Mouse (Mus musculus) c-Kit-positive CD71-positive TER-119-positive erythroid progenitor cells, embryonic 14.5 days (primary cell): ENCODE data around the gene Cadps.

Experiments used
- DNase-seq: peaks from one replicate; pipeline ENCODE4 v3.0.0-alpha.2; 2013; ENCODE audit warnings: low spot score

Gene Cadps

GRCm38 (mm10) chr14:12504191-12504947 is 318.5 kb downstream of the Cadps start:
- no peak for DNase-seq

DNA sequence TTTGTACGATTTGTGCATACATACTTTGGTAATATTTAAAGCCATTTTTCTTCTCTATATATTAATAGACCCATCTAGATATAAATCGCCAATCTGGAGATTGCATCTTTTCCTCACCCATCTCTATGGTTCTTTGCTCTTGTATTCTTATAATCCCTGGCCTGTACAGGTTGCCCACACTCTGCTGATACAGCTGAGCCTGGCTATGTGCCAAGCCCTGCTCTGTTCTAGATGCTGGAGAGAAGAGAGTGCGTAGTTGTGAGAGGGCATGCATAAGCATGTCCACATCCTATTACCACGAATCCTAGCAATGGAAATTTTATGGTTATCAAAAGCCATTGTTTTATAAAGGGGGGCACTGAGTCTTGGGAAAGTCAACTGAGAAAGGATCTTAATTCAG is 360.7 kb downstream of the Cadps start:
- DNase-seq, result no peak

GRCm38 (mm10) chr14:12459700-12460099 is 363.2 kb downstream of the Cadps start:
- no peak for DNase-seq

DNA sequence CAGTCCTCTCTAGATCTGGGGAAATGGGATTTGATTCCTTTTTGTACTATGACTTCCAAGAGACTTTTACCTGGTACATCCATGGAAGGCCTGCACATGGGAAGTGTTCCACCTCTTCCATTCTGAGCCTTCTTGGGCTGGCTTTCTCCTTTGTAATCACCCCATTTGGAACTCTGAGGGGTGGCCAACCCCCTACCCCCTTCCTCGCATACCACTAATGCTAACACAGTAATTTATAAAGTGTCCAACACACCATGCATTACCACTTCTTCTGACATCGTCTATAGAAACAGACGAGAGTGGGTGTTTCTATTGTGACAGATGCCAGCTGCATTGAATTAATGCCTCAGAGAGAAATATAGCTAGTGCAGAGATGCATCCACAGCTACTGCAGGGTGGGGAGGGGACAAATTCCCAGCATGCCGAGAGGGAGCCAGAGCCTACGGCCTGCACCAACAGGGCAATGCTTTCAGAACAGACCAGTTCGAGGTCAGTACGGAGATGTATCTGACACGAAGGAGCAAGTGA is 367.8 kb downstream of the Cadps start:
- DNase-seq, result no peak

DNA sequence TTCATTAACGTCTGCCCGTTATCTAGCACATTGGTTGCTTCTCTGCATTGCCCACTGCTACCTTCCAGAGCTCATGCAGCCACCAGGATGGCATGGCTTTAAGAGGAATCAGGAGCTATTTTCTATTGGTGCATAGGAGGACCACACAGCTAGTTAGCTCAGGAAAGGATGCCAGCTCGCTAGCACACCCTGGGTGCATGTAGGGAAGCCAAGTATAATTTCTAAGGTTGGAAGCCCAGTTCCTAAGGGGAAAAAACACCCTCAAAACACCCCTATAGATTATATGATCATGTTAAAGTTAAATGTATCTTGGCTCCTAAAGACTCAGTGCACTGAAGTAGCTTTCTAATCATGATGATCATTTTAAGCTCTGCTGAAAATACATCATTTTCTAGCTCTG is 372.1 kb downstream of the Cadps start:
- no peak for DNase-seq

- no peak for DNase-seq
Observed at GRCm38 (mm10) chr14:12448883-12449282, 374.0 kb downstream of the Cadps start.

DNA sequence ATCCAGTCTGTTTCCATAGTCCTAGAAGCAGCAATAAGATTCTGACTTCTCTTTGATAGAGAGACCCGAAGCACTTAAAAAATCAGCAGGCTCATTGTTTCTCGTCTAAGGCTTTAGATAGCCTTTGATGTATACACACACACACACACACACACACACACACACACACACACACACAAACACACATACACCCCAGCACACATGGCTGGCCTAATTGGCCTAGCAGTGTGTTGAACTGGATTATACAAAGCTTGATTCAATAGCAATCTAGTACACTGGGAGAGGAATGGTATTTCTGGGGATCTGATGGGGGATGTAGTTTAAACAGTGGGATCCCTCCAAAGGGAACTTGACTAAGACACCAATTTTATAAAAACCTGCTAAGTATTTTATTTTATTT is 381.9 kb downstream of the Cadps start:
- no peak for DNase-seq

GRCm38 (mm10) chr14:12437976-12438375 is 384.9 kb downstream of the Cadps start:
- no peak for DNase-seq

GRCm38 (mm10) chr14:12437422-12437821 is 385.5 kb downstream of the Cadps start:
- no peak for DNase-seq

DNA sequence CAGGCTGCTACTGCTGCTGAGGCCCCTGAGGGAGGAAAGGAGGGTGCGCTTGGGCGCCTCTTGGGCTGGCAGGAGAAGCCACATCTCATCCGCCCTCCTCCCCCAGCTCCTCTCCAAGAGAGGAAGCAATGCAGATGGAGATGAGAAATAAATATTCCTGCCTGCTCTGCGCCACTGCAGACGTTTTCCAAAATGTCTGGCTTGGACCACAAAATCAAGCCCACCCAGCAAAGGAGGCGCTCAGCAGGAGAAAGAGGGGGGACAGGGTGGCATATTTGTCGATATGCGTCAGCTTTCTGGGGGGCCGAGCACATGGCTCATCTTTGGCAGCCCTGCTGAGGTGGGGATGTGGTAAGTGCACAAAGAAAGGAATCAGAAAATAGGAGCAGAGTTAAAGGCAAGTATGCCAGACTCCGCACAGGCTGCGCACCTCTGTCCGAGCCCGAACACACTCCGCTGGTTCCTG is 385.9 kb downstream of the Cadps start:
- DNase-seq, result no peak

DNA sequence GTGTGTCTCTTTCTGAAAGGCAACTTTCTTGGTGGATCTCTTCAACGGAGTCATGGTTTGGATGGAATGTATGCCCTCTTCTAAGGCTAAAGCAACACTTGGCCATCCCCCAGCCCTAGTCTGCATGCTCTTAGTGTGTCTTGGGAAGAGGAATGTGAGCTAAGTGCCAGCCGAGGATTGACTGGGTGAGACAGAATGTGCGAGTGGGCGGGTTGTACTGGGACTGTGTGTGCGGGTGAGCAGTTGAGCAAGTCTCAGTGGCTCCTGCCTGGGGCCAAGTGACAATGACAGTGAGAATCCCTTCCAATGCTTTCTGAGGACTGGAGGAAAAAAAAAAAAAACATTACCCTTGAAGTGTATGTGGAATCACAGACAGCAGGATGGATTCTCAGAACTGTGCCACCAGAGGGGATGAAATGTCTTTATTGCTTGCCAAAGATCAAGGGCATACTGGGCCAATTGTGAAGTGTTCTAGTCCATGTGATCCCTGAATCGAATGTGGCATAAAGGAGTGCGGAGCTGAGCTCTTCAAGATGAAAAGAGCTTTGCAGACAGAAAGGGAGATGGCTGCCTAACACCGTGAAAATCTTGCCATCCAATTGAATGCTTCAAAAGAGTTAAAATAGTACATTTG is 394.7 kb downstream of the Cadps start:
- no peak for DNase-seq

DNA sequence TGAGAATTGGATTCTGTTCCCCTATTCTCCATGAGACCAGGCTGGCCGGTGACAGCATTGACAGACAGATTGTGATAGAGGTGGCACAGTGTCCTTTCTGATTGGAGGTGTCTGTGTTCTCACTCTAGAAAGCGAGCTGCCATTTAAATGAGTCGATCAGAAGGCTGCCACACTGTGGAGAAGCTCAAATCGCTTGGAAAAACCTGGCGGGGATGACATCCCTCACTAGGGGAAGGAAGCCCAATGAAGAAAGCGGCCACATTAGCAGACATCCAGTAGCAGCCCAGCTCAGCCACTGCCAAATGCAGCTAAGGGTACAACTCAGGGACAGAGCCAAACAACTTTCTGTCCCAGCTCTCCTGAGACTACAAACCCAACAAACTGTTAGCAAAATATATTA is 397.6 kb downstream of the Cadps start:
- DNase-seq, result no peak

DNA sequence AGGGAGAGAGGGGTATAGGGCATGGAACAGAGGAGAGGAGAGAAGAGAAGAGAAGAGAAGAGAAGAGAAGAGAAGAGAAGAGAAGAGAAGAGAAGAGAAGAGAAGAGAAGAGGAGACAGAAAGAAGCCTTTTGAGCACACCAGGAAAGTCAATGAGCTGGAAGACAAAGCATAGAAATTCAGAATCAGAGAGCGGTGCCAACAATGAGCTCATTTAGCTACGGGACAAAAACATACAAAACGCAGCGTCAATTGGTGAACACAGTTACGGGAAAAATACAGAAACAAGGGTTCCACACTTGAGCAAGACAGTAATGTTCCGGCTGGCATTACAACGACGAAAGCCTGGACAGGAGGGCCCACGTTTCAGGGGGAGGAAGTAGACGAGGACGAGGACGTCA is 412.6 kb downstream of the Cadps start:
- no peak for DNase-seq

DNA sequence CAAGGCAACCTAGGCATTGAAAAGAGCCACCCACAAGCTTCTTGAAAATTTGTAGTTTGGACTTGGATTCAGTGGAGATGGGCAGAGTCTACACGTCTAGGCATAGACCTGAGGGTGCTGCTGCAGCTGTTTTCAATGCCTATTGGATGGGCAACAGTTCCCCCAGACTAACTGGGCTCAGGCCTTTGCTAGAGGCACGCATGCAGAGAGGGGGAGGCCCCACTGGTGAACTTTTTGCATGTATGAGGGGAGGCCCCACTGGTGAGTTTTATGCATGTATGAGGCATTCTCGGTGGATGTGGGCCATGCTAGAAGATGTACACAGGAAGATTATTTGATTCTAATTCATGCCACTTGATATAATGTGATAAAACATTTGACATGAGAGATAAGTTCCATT is 413.1 kb downstream of the Cadps start:
- no peak for DNase-seq

DNA sequence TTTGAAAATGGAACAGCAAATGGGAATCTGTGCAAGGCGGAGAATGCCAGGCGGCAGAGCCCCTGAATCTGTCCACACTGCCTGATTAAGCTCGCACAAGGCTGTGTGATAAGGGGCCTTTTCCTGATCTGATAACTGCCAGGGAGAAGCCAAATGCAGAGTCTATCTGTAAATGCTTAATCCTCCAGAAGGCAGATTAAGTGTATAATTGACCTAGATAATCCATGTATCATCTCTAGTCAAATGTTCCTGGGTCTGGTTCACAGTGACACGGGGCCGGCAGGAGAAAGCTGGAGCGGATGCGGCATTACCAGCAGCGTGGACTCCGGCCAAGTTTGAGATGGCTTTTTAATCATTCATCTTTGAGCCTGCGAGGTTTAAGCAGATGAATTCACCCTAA is 416.3 kb downstream of the Cadps start:
- DNase-seq, result no peak

DNA sequence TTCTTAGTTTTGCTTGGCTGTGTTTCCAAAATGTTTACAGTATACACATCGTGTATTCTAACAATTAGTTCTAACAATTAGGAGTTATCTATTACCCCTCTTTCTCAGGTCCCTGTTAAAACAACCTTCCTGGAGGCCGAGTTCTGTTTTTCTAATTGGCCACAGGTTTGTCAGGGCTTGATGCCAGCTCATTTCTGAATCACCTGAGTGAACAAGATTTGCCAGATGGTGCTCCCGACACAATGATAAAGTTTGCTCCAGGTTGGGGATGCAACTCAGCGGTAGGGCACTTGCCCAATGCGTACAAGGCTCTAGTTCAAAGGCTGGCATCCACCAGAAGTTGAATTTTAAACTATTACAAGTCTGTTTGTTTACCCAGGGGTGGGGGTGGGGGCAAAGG is 417.7 kb downstream of the Cadps start:
- no peak for DNase-seq

- no peak for DNase-seq
Observed at GRCm38 (mm10) chr14:12404724-12405123, 418.2 kb downstream of the Cadps start.

DNA sequence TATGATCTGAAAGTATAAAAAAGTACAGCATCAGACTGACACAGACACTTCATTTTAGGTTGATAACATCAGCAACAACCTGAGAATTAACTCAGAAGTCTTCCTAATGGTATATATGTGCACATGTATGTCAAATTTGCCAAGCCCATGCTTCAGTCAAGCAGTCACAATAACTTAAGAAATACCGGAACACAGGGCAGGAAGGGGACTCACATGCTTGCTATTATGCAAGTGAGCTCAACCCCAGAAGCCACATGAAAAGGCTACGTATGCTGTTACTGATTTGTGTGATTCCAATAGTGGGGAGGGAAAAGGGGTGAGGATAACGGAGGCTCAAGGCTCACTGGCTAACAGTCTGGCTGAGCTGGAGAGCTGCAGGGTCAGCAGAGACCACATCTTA is 418.8 kb downstream of the Cadps start:
- no peak for DNase-seq

GRCm38 (mm10) chr14:12400116-12400515 is 422.8 kb downstream of the Cadps start:
- no peak for DNase-seq

DNA sequence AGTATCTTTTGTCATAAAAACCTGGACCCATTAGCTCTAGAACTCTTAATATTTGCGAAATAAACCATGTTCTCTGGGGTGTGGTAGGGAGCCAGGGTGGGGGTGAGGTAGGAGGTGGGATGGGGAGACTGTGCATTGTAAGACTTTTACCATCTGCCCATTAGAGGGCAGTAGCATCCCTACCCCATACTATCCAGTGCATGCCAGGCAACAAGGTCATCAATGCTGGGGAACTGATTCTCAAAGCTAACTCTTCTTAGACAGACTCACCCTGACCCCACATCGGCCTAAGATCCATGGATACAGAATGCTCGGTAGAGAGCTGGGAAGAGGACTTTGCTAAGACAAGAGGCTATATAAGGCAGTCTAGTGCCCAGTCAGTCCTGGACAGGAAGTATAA is 425.3 kb downstream of the Cadps start:
- no peak for DNase-seq

GRCm38 (mm10) chr14:12394318-12394717 is 428.6 kb downstream of the Cadps start:
- no peak for DNase-seq

GRCm38 (mm10) chr14:12393271-12393861 is 429.5 kb downstream of the Cadps start:
- no peak for DNase-seq

GRCm38 (mm10) chr14:12391167-12391566 is 431.7 kb downstream of the Cadps start:
- DNase-seq, result no peak
